Mouse (Mus musculus): ENCODE data around the gene Tmem265. TPM values are rescaled to one million over a fixed set of nuclear protein-coding genes. Genes with fewer than 3 reads are reported as not detected.
A peak's percentile ranks its signal among the peaks of the same experiment; 100 is the strongest.

The Tmem265 gene
- 4.1 and 5.3 TPM in 2 replicates for polyA plus RNA-seq (2014; fragmentation: Nextera tagmentation; extraction: Ambion mirVana)

DNA sequence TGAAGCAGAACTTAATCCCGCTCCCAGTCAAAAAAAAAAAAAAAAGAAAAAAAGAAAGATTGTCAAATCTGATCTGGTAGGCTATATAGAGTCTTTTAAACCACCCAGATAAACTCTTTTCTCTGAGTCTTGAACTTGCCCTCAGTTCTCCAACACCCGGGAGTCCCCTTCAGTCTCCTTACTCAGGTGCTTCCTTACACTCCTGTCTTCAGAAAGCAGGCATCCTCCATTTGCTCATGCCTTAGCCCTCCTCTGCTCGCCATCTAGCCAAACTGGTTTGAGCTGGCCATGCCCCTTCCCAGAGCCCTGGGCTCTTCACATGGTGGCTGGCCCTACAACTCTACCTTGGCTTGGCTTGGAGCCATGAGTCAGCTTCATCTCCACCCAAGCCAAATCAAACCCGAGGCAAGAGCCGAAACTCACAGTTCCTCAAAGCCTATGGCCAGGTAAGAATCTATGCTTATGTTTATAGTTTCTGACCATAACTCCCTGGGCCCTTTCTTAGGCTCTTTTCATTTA, at the start of gene Tmem265:
TSS of gene Tmem265 (plus strand) at position 51 of the 519 bp plus-strand sequence.
- Histone ChIP-seq H3K4me2 (ENCODE audit: low read depth, low read length) (no peak within 1 kb of the TSS), H3K9me3 (ENCODE audit: control insufficient read depth, low read length) (no peaks in the 10 kb centered on the region), H3K27ac (replicated peaks; ENCODE audit: low read depth, low read length) (no peak within 1 kb of the TSS), H3K27me3 (replicated peaks; ENCODE audit: control insufficient read depth, insufficient read depth, low read length) (no peaks in the 10 kb centered on the region), H3K36me3 (ENCODE audit: control insufficient read depth, insufficient read depth, low read length) (peaks cover 74% of the 10 kb centered on the region), H3K9ac (ENCODE audit: low read depth, low read length) (no peak within 1 kb of the TSS), H3K4me3 (ENCODE audit: low read depth, low read length) (no peak within 1 kb of the TSS), H3K4me1 (ENCODE audit: control insufficient read depth, insufficient read depth, low read length) (no peaks in the 10 kb centered on the region)
- DNase-seq (ENCODE audit: low spot score) (peak; percentile 38), ATAC-seq (ENCODE audit: low read depth) (peak; percentile 72; the same call in 1 of the 2 replicates)
- WGBS: 86% methylated on average over 5 of the region's 5 CpGs

DNA sequence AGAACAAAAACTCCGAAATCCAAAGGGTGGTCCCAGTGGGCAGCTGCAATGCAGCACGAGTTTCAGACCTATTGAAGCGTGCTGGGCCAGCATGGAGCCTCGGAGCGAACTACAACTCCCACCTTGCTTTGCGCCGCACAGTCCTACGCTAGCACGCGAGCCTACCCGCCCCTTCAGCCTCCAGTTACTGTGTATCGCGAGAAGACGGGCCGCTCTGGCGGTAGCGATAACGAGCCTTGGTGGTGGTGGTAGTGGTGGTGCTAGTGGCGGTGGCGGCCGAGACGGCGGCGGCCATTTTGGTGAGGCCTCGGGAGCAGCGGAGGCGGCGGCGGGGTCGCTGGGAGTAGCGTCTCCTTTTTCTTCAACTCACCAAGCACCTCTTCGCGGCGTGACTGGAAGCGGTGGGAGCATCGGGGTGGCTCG, 49.4 kb upstream of the Tmem265 start, which contains the start of gene Srcap:
TSS of gene Srcap (plus strand) at position 176 of the 423 bp plus-strand sequence.
- Histone ChIP-seq H3K4me1 (ENCODE audit: control insufficient read depth, insufficient read depth, low read length) (peaks cover 3% of the 10 kb centered on the region; the same call in 1 of the 2 replicates), H3K27ac (replicated peaks; ENCODE audit: low read depth, low read length) (peak within 1 kb of the TSS; percentile 96), H3K9ac (ENCODE audit: low read depth, low read length) (peak within 1 kb of the TSS; percentile 91), H3K36me3 (ENCODE audit: control insufficient read depth, insufficient read depth, low read length) (peaks cover 29% of the 10 kb centered on the region), H3K4me2 (ENCODE audit: low read depth, low read length) (peak within 1 kb of the TSS; percentile 58), H3K27me3 (replicated peaks; ENCODE audit: control insufficient read depth, insufficient read depth, low read length) (no peaks in the 10 kb centered on the region), H3K4me3 (ENCODE audit: low read depth, low read length) (peak within 1 kb of the TSS; percentile 83), H3K9me3 (ENCODE audit: control insufficient read depth, low read length) (no peaks in the 10 kb centered on the region)
- WGBS: under 1% methylated on average over 27 of the region's 37 CpGs
- peak; percentile 98 for ATAC-seq (ENCODE audit: low read depth)
- DNase-seq (ENCODE audit: low spot score): peak; percentile 99

DNA sequence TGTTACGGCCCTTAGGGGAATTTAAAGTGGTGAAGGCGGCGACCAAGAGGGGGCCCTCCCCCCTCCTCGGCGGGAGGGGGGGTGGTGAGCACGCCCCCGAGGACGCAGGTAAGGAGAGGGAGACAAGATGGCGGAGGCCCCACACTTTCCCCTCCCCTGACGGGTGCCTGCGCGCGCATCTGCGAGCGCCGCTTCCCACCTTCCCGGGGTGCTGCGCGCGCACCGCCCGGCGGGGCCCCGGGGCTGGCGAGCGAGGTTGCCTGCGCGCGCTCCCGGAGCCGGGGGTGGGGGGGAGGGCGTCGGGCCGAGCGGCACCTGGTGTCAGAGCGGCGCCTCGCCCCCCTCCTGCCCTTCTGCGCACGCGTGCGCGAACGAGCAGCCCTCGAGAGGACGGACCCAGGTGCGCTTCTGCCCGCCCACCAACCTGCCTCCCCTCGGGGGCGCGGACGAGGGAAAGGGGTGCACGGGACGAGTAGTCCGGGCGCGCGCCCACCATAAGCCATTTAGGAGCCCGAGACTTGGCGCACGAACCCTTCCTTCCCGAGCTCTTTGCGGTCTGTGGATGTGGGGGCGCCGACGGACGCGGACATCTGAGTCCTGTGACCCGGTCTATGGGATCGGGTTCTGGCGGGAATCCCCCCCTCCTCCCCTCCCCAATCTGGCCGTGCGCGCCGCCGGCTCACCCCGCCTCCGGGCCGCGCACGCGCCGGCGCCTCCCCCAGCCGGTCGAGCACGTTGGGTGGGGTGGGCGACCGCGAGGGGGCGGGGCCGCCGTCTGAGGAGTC, 48.8 kb upstream of the Tmem265 start:
- peak overlapping the region; percentile 91 for H3K9ac ChIP-seq (ENCODE audit: low read depth, low read length)
- ATAC-seq (ENCODE audit: low read depth) (peak; percentile 80), DNase-seq (ENCODE audit: low spot score) (peak; percentile 95)
- no peaks in the 10 kb centered on the region for H3K27me3 ChIP-seq (replicated peaks; ENCODE audit: control insufficient read depth, insufficient read depth, low read length)
- peaks cover 35% of the 10 kb centered on the region for H3K36me3 ChIP-seq (ENCODE audit: control insufficient read depth, insufficient read depth, low read length)
- H3K4me1 ChIP-seq (ENCODE audit: control insufficient read depth, insufficient read depth, low read length): peaks cover 3% of the 10 kb centered on the region; the same call in 1 of the 2 replicates
- H3K4me3 ChIP-seq (ENCODE audit: low read depth, low read length): peak overlapping the region; percentile 83
- H3K4me2 ChIP-seq (ENCODE audit: low read depth, low read length): peak overlapping the region; percentile 58
- WGBS: 0% methylated on average over 27 of the region's 93 CpGs
- no peaks in the 10 kb centered on the region for H3K9me3 ChIP-seq (ENCODE audit: control insufficient read depth, low read length)
- H3K27ac ChIP-seq (replicated peaks; ENCODE audit: low read depth, low read length): peak overlapping the region; percentile 96

DNA sequence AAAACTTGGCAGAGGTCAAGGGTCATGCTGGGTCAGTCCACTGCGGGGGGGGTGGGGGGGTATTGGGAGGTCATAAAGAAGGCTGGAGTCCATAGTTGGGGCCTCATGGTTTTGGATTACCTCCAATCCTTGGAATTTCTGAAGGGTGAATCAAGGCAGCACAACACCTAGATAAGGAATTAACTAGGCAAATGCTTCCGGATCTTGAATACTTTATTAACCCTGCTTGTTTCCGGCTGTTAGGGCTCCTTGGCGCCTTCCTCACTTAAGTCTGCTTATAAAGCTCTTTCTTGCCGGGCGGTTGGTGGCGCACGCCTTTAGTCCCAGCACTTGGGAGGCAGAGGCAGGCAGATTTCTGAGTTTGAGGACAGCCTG, 48.2 kb upstream of the Tmem265 start:
- 47% methylated on average over 8 of the region's 8 CpGs for WGBS
- H3K9ac ChIP-seq (ENCODE audit: low read depth, low read length): peak overlapping the region; percentile 91

DNA sequence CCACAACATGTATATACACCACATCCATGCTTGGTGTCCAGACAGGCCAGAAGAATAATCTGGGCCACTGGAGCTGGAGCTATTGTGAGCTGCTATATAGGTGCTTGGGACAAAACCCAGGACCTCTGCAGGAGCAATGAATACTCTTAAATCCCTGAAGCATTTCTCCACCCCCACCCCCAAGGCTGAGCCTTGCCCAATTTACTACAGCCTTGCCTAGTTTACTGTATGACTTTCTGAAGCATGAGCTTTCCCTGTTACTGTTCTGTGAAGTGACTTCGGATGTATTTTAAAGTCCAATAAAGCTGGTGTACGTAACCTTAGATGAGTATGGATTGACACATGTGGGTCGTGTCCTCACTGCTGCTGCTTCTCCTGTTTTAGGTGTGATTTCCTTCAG, 47.4 kb upstream of the Tmem265 start:
- peaks cover 3% of the 10 kb centered on the region; the same call in 1 of the 2 replicates for H3K4me1 ChIP-seq (ENCODE audit: control insufficient read depth, insufficient read depth, low read length)
- ATAC-seq (ENCODE audit: low read depth) (no peak), DNase-seq (ENCODE audit: low spot score) (no peak)
- H3K27ac ChIP-seq (replicated peaks; ENCODE audit: low read depth, low read length): no peak overlapping the region
- H3K27me3 ChIP-seq (replicated peaks; ENCODE audit: control insufficient read depth, insufficient read depth, low read length): no peaks in the 10 kb centered on the region
- H3K36me3 ChIP-seq (ENCODE audit: control insufficient read depth, insufficient read depth, low read length): peaks cover 48% of the 10 kb centered on the region
- 73% methylated on average over 3 of the region's 3 CpGs for WGBS
- no peaks in the 10 kb centered on the region for H3K9me3 ChIP-seq (ENCODE audit: control insufficient read depth, low read length)
- H3K4me3 ChIP-seq (ENCODE audit: low read depth, low read length): peak overlapping the region; percentile 83
- H3K9ac ChIP-seq (ENCODE audit: low read depth, low read length): no peak overlapping the region
- H3K4me2 ChIP-seq (ENCODE audit: low read depth, low read length): peak overlapping the region; percentile 58

More for the DNA sequence above, 48.2 kb upstream of the Tmem265 start:
- Histone ChIP-seq H3K4me3 (ENCODE audit: low read depth, low read length) (peak overlapping the region; percentile 83), H3K9me3 (ENCODE audit: control insufficient read depth, low read length) (no peaks in the 10 kb centered on the region), H3K4me1 (ENCODE audit: control insufficient read depth, insufficient read depth, low read length) (peaks cover 3% of the 10 kb centered on the region; the same call in 1 of the 2 replicates), H3K4me2 (ENCODE audit: low read depth, low read length) (peak overlapping the region; percentile 58), H3K27ac (replicated peaks; ENCODE audit: low read depth, low read length) (peak overlapping the region; percentile 96), H3K36me3 (ENCODE audit: control insufficient read depth, insufficient read depth, low read length) (peaks cover 41% of the 10 kb centered on the region), H3K27me3 (replicated peaks; ENCODE audit: control insufficient read depth, insufficient read depth, low read length) (no peaks in the 10 kb centered on the region)
- DNase-seq (ENCODE audit: low spot score) (no peak), ATAC-seq (ENCODE audit: low read depth) (no peak)

DNA sequence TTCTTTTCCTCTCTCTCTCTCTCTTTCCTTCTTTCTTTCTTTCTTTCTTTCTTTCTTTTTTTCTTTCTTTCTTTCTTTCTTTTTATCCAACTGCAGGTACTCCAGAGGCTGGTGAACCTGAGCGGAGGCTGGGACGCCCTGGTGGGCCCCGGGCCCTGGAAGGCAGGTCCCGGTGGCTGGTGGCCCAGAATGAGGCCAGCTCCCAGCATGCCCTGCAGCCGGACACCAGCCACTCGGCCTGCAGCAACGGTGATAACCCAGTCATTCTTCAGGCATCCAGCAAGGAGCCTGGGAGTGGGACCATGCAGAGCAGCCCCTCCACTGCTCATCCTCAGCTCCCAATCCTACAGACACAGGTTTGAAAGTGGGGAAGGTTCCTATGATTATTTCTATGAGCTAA, 45.3 kb upstream of the Tmem265 start:
- H3K36me3 ChIP-seq (ENCODE audit: control insufficient read depth, insufficient read depth, low read length): peaks cover 65% of the 10 kb centered on the region
- 91% methylated on average over 7 of the region's 7 CpGs for WGBS
- H3K4me2 ChIP-seq (ENCODE audit: low read depth, low read length): no peak overlapping the region
- H3K4me1 ChIP-seq (ENCODE audit: control insufficient read depth, insufficient read depth, low read length): peaks cover 3% of the 10 kb centered on the region; the same call in 1 of the 2 replicates
- ATAC-seq (ENCODE audit: low read depth): no peak
- H3K27ac ChIP-seq (replicated peaks; ENCODE audit: low read depth, low read length): no peak overlapping the region
- H3K9me3 ChIP-seq (ENCODE audit: control insufficient read depth, low read length): no peaks in the 10 kb centered on the region
- no peak for DNase-seq (ENCODE audit: low spot score)
- no peaks in the 10 kb centered on the region for H3K27me3 ChIP-seq (replicated peaks; ENCODE audit: control insufficient read depth, insufficient read depth, low read length)
- no peak overlapping the region for H3K9ac ChIP-seq (ENCODE audit: low read depth, low read length)
- H3K4me3 ChIP-seq (ENCODE audit: low read depth, low read length): no peak overlapping the region

DNA sequence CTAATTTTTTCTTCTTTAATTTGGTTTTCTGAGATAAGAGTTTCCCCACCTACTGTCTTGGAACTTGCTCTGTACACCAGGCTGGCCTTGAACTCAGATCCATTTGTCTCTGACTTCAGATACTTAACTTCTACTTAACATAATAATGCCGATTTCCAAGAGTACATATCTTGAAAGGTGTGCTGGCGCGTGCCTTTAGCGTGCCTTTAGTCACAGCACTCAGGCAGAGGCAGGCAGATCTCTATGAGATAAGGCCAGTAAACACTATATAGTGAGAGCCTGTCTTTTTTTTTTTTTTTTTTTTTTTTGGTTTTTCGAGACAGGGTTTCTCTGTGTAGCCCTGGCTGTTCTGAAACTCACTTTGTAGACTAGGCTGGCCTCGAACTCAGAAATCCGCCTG, 44.8 kb upstream of the Tmem265 start:
- Histone ChIP-seq H3K9me3 (ENCODE audit: control insufficient read depth, low read length) (no peaks in the 10 kb centered on the region), H3K9ac (ENCODE audit: low read depth, low read length) (no peak overlapping the region), H3K36me3 (ENCODE audit: control insufficient read depth, insufficient read depth, low read length) (peaks cover 70% of the 10 kb centered on the region), H3K27me3 (replicated peaks; ENCODE audit: control insufficient read depth, insufficient read depth, low read length) (no peaks in the 10 kb centered on the region), H3K4me1 (ENCODE audit: control insufficient read depth, insufficient read depth, low read length) (peaks cover 2% of the 10 kb centered on the region; the same call in 1 of the 2 replicates), H3K4me2 (ENCODE audit: low read depth, low read length) (no peak overlapping the region), H3K4me3 (ENCODE audit: low read depth, low read length) (no peak overlapping the region), H3K27ac (replicated peaks; ENCODE audit: low read depth, low read length) (no peak overlapping the region)
- no peak for DNase-seq (ENCODE audit: low spot score)
- WGBS: 98% methylated on average over 6 of the region's 7 CpGs
- ATAC-seq (ENCODE audit: low read depth): no peak

DNA sequence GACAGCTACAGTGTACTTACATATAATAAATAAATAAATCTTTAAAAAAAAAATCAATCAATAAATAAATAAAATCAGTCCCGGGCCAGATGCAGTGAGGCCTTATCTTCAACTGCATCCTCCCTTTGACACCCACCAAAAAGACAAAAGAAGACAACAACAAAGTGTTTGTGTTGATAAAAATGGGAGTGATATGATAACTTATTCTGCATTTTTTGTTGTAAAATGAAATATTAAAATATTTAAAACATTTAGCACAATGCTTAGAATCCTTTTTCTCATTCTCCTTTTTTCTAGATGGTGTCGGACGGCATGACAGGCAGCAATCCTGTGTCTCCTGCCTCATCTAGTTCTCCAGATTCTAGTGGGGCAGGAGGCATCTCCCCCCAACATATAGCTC, 41.9 kb upstream of the Tmem265 start, which contains the start of gene Gm42715:
TSS of gene Gm42715 (plus strand) at position 301 of the 400 bp plus-strand sequence.
- Histone ChIP-seq H3K27ac (replicated peaks; ENCODE audit: low read depth, low read length) (no peak within 1 kb of the TSS), H3K4me2 (ENCODE audit: low read depth, low read length) (no peak within 1 kb of the TSS), H3K4me1 (ENCODE audit: control insufficient read depth, insufficient read depth, low read length) (no peaks in the 10 kb centered on the region), H3K4me3 (ENCODE audit: low read depth, low read length) (no peak within 1 kb of the TSS), H3K9me3 (ENCODE audit: control insufficient read depth, low read length) (no peaks in the 10 kb centered on the region), H3K9ac (ENCODE audit: low read depth, low read length) (no peak within 1 kb of the TSS), H3K36me3 (ENCODE audit: control insufficient read depth, insufficient read depth, low read length) (peaks cover 96% of the 10 kb centered on the region), H3K27me3 (replicated peaks; ENCODE audit: control insufficient read depth, insufficient read depth, low read length) (no peaks in the 10 kb centered on the region)
- 96% methylated on average over 3 of the region's 3 CpGs for WGBS
- DNase-seq (ENCODE audit: low spot score) (no peak), ATAC-seq (ENCODE audit: low read depth) (no peak)
